Mouse (Mus musculus) embryonic facial prominence, embryonic 11.5 days (tissue): ENCODE measurements around the gene Defb45. TPM values are rescaled to one million over a fixed set of nuclear protein-coding genes. Genes with fewer than 3 reads are reported as not detected.

ENCODE experiments used
- ATAC-seq: fragments of 200-750 bp; cut with Nextera tagmentation; replicated peaks from 2 replicates; pipeline ENCODE4 v1.8.0; 2017; ENCODE audit warnings: low read depth; ENCODE audit not compliant: insufficient number of reproducible peaks, low FRiP score, low TSS enrichment
- DNase-seq: peaks from one replicate; pipeline ENCODE4 v3.0.0-alpha.2; 2015; ENCODE audit warnings: low spot score
- H3K27ac ChIP-seq: fragments of 300-500 bp; sonication (generic); replicated peaks from 2 replicates; pipeline ENCODE4 v1.5.1; 2014; ENCODE audit warnings: mild to moderate bottlenecking, low read depth, low read length, control low read depth
- H3K27me3 ChIP-seq: fragments of 300-500 bp; sonication (generic); 2 replicates; pipeline ENCODE4 v1.6.1; 2014; ENCODE audit warnings: mild to moderate bottlenecking, low read length, moderate library complexity, mixed read lengths; ENCODE audit not compliant: control insufficient read depth, insufficient read depth
- H3K36me3 ChIP-seq: fragments of 300-500 bp; sonication (generic); replicated peaks from 2 replicates; pipeline ENCODE4 v1.6.1; 2014; ENCODE audit warnings: low read depth, mild to moderate bottlenecking, low read length, moderate library complexity, mixed read lengths; ENCODE audit not compliant: control insufficient read depth, insufficient read depth
- H3K4me1 ChIP-seq: fragments of 300-500 bp; sonication (generic); 2 replicates; pipeline ENCODE4 v1.6.1; 2014; ENCODE audit warnings: low read length, mixed read lengths; ENCODE audit not compliant: control insufficient read depth, insufficient read depth
- H3K4me2 ChIP-seq: fragments of 300-500 bp; sonication (generic); 2 replicates; pipeline ENCODE4 v1.6.1; 2014; ENCODE audit warnings: low read depth, mild to moderate bottlenecking, control low read depth, low read length, moderate library complexity
- H3K4me3 ChIP-seq: fragments of 300-500 bp; sonication (generic); 2 replicates; pipeline ENCODE4 v1.5.1; 2014; ENCODE audit warnings: low read depth, low read length, control low read depth
- H3K9ac ChIP-seq: fragments of 300-500 bp; sonication (generic); replicated peaks from 2 replicates; pipeline ENCODE4 v1.6.1; 2014; ENCODE audit warnings: mild to moderate bottlenecking, control low read depth, low read length
- H3K9me3 ChIP-seq: fragments of 300-500 bp; sonication (generic); replicated peaks from 2 replicates; pipeline ENCODE4 v1.6.1; 2016; ENCODE audit warnings: mild to moderate bottlenecking, low read length, inconsistent platforms, mixed read lengths; ENCODE audit not compliant: control insufficient read depth
- WGBS: fragments of 180-500 bp; shearing (Covaris S2); extraction: QIAGEN DNeasy Blood & Tissue Kit; methylation state at CpG from one replicate; pipeline ENCODE4 v1.1.7; 2014; 5-methylcytosine and 5-hydroxymethylcytosine counted together
- polyA plus RNA-seq: library from polyadenylated mRNA; unstranded; fragments of >200 nt; fragmentation: Nextera tagmentation; extraction: Ambion mirVana; gene quantifications from 2 replicates; pipeline ENCODE4 v1.2.1, GENCODE M21; 2014

Defb45 gene
- polyA plus RNA-seq, 1 experiment from 2014 or later: not detected

GRCm38 (mm10) chr2:152543478-152543877 lies 55.7 kb downstream of the Defb45 start:
- no peak for ATAC-seq
- DNase-seq: no peak
- Histone ChIP-seq H3K36me3 (no peaks in the 10 kb centered on the region), H3K9ac (no peak overlapping the region), H3K27ac (no peak overlapping the region), H3K4me1 (no peaks in the 10 kb centered on the region), H3K4me3 (no peak overlapping the region), H3K27me3 (no peaks in the 10 kb centered on the region), H3K9me3 (no peaks in the 10 kb centered on the region), H3K4me2 (no peak overlapping the region)
- WGBS: 76% methylated on average over 4 of the region's 4 CpGs

Other genes with a start within 250 kb of the Defb45 start
- gene Nrsn2, start 222.8 kb downstream of the Defb45 start, polyA plus RNA-seq: 3.0 and 4.2 TPM in 2 replicates
- gene Sox12, start 201.3 kb downstream of the Defb45 start, polyA plus RNA-seq: 19.6 and 20.7 TPM in 2 replicates
- gene Zcchc3, start 184.4 kb downstream of the Defb45 start, polyA plus RNA-seq: 61.6 and 67.7 TPM in 2 replicates
- 0.17 and 0.24 TPM in 2 replicates for gene 6820408C15Rik, start 183.8 kb downstream of the Defb45 start, polyA plus RNA-seq
- gene Defb23, start 134.8 kb downstream of the Defb45 start, polyA plus RNA-seq: not detected in 2 replicates
- not detected in 2 replicates for gene Defb20, start 122.3 kb downstream of the Defb45 start, polyA plus RNA-seq
- not detected in 2 replicates for gene Defb22, start 109.3 kb downstream of the Defb45 start, polyA plus RNA-seq
- gene Defb26, start 87.7 kb downstream of the Defb45 start, polyA plus RNA-seq: not detected in 2 replicates
- gene Defb28, start 81.1 kb downstream of the Defb45 start, polyA plus RNA-seq: not detected in 2 replicates
- not detected in 2 replicates for gene Defb29, start 59.3 kb downstream of the Defb45 start, polyA plus RNA-seq
- not detected in 2 replicates for gene Gm17416, start 30.1 kb downstream of the Defb45 start, polyA plus RNA-seq
- gene Defb21, start 26.7 kb downstream of the Defb45 start, polyA plus RNA-seq: not detected in 2 replicates
- gene Defb19, start 19.1 kb downstream of the Defb45 start, polyA plus RNA-seq: not detected in 2 replicates
- not detected in 2 replicates for gene Defb36, start 4.9 kb upstream of the Defb45 start, polyA plus RNA-seq
- gene Defb25, start 23.7 kb upstream of the Defb45 start, polyA plus RNA-seq: not detected in 2 replicates
- 0.36 and 0.91 TPM in 2 replicates for gene Rem1, start 27.6 kb upstream of the Defb45 start, polyA plus RNA-seq
- gene H13, start 70.1 kb upstream of the Defb45 start, polyA plus RNA-seq: 115 and 118 TPM in 2 replicates
- gene Mcts2, start 87.6 kb upstream of the Defb45 start, polyA plus RNA-seq: 40.6 and 45.1 TPM in 2 replicates
- gene Id1, start 136.9 kb upstream of the Defb45 start, polyA plus RNA-seq: 166 and 179 TPM in 2 replicates
- gene Cox4i2, start 154.8 kb upstream of the Defb45 start, polyA plus RNA-seq: 9.8 and 11.1 TPM in 2 replicates
- gene Bcl2l1, start 232.3 kb upstream of the Defb45 start, polyA plus RNA-seq: 100 and 107 TPM in 2 replicates
- gene Tpx2, start 248.6 kb upstream of the Defb45 start, polyA plus RNA-seq: 170 and 190 TPM in 2 replicates